Comparison of ENCODE assay signal across 15 mouse cellular contexts in genomic region chr11:96324965-96325364, GRCm38 (mm10). TPM values are rescaled to one million over a fixed set of nuclear protein-coding genes. Genes with fewer than 3 reads are reported as not detected.
A peak's percentile ranks its signal among the peaks of the same experiment; 100 is the strongest.
DNase-seq lines count a peak whose midpoint lies in the region; ATAC-seq and TF ChIP-seq lines count a peak whose summit lies in the region.
"Had no signal": no experiment of that assay in that cellular context is flagged by ENCODE, and none has a peak within 500 bp of the region (broad histone marks: within the 10 kb centered on the region; RNA-seq: fewer than 3 reads in every experiment).

No protein-coding gene starts in this region.

- no peaks in the 10 kb centered on the region for H3K9me3 ChIP-seq in heart, embryonic 16.5 days (replicated peaks; ENCODE audit: control insufficient read depth, low read length)
- H3K9me3 ChIP-seq in lung, postnatal 0 days (ENCODE audit: low read length), result no peaks in the 10 kb centered on the region
- H3K9me3 ChIP-seq in limb, embryonic 10.5 days (replicated peaks), result no peaks in the 10 kb centered on the region

- peak overlapping the region; percentile 6; the same call in 1 of the 2 replicates for H3K4me2 ChIP-seq in heart, embryonic 16.5 days (ENCODE audit: low read depth, low read length)
- H3K4me2 ChIP-seq in lung, postnatal 0 days (replicated peaks; ENCODE audit: low read depth, low read length), result peak overlapping the region; percentile 52

- no peaks in the 10 kb centered on the region for H3K4me1 ChIP-seq in heart, embryonic 16.5 days (ENCODE audit: control insufficient read depth, insufficient read depth, low read length)
- no peaks in the 10 kb centered on the region for H3K4me1 ChIP-seq in lung, postnatal 0 days (ENCODE audit: insufficient read depth, low read depth, low read length)
- H3K4me1 ChIP-seq in limb, embryonic 10.5 days, result peaks cover 98% of the 10 kb centered on the region

- H3K9ac ChIP-seq in heart, embryonic 16.5 days (ENCODE audit: low read length), result no peak overlapping the region
- H3K9ac ChIP-seq in lung, postnatal 0 days (replicated peaks; ENCODE audit: low read depth), result 0 out of 2 replicates have a peak overlapping the region, but pooled peaks have one; percentile 23
- H3K9ac ChIP-seq: forebrain, postnatal 0 days had no signal

- WGBS in heart, embryonic 16.5 days, result 20% methylated on average over 8 of the region's 8 CpGs
- WGBS in lung, postnatal 0 days, result 21% methylated on average over 8 of the region's 8 CpGs
- 12% methylated on average over 8 of the region's 8 CpGs for WGBS in limb, embryonic 10.5 days

- ATAC-seq in heart, embryonic 16.5 days (replicated peaks; ENCODE audit: extremely low read depth, insufficient read depth, low FRiP score), result no peak
- ATAC-seq in lung, postnatal 0 days, result no peak
- ATAC-seq: forebrain, postnatal 0 days had no signal

- H3K4me3 ChIP-seq in heart, embryonic 16.5 days (ENCODE audit: low read length), result no peak overlapping the region
- 0 out of 2 replicates have a peak overlapping the region, but pooled peaks have one; percentile 22 for H3K4me3 ChIP-seq in lung, postnatal 0 days (ENCODE audit: low read depth, low read length)
- peak overlapping the region; percentile 40 for H3K4me3 ChIP-seq in limb, embryonic 10.5 days

- H3K27me3 ChIP-seq in heart, embryonic 16.5 days (ENCODE audit: control insufficient read depth, insufficient read depth, low read length), result peaks cover 95% of the 10 kb centered on the region
- H3K27me3 ChIP-seq in lung, postnatal 0 days (replicated peaks; ENCODE audit: insufficient read depth, low read length), result 0 out of 2 replicates have a peak, but pooled peaks cover 4% of the 10 kb centered on the region
- H3K27me3 ChIP-seq in limb, embryonic 10.5 days (ENCODE audit: low read depth, poor library complexity, severe bottlenecking), result peaks cover 99% of the 10 kb centered on the region

- no peak for TF ChIP-seq EP300 in lung, postnatal 0 days (IDR thresholded peaks at IDR 0.05)

- no peak overlapping the region for H3K27ac ChIP-seq in heart, embryonic 16.5 days (ENCODE audit: low read length)
- peak overlapping the region; percentile 82 for H3K27ac ChIP-seq in lung, postnatal 0 days (ENCODE audit: low read length)
- H3K27ac ChIP-seq in limb, embryonic 10.5 days, result peak overlapping the region; percentile 85

- TF ChIP-seq CTCF in lung, postnatal 0 days (IDR thresholded peaks at IDR 0.05), result no peak

- DNase-seq in heart, postnatal 4 days, result no peak
- DNase-seq in lung, postnatal 0 days (ENCODE audit: low spot score), result no peak
- DNase-seq in lung, adult 18-20 months, result no peak
- DNase-seq in limb, embryonic 10.5 days (ENCODE audit: low spot score), result no peak
- DNase-seq in embryo, embryonic 9.5 days (ENCODE audit: extremely low spot score), result no peak
- DNase-seq in retina, postnatal 1 day, result no peak
- no peak for DNase-seq in right cerebral cortex, postnatal 14 days
- DNase-seq: adrenal gland, postnatal 36 days; cerebellum, postnatal 36 days; forebrain, postnatal 0 days; gastrocnemius, postnatal 25 days; heart, postnatal 10 days; right cerebral cortex, postnatal 4 days had no signal

- H3K36me3 ChIP-seq in heart, embryonic 16.5 days (ENCODE audit: control insufficient read depth, insufficient read depth), result no peaks in the 10 kb centered on the region
- H3K36me3 ChIP-seq in lung, postnatal 0 days (ENCODE audit: insufficient read depth, low read length), result no peaks in the 10 kb centered on the region
- no peaks in the 10 kb centered on the region for H3K36me3 ChIP-seq in limb, embryonic 10.5 days

RNA-seq across cellular contexts. Expression of gene Hoxb3, which starts 1.8 kb away (rescaled TPM):
- polyA plus RNA-seq in heart, embryonic 16.5 days (2015; fragmentation: Nextera tagmentation; extraction: Ambion mirVana), result 0.24 and 0.79 TPM in 2 replicates
- 1 to 10 TPM; 1.4 to 1.5 TPM for total RNA-seq in heart, postnatal 4 days (2021)
- polyA plus RNA-seq in lung, postnatal 0 days (2015; fragmentation: Nextera tagmentation; extraction: Ambion mirVana), result 1.5 and 2.2 TPM in 2 replicates
- polyA plus RNA-seq in limb, embryonic 10.5 days (2016; fragmentation: Nextera tagmentation; extraction: Ambion mirVana), result 0.76 and 1.0 TPM in 2 replicates
- total RNA-seq: forebrain, postnatal 0 days had no signal
- polyA plus RNA-seq: forebrain, postnatal 0 days; midbrain, postnatal 0 days had no signal

RNA-seq across cellular contexts. Expression of gene Hoxb4, which starts 6.9 kb away (rescaled TPM):
- polyA plus RNA-seq in heart, embryonic 16.5 days (2015; fragmentation: Nextera tagmentation; extraction: Ambion mirVana), result 0.28 and 0.32 TPM in 2 replicates
- total RNA-seq in heart, postnatal 4 days (2021), result 1 to 10 TPM in 1 of 2 experiments, under 1 TPM in 1; 0.74 to 1.0 TPM
- 2.6 and 3.0 TPM in 2 replicates for polyA plus RNA-seq in lung, postnatal 0 days (2015; fragmentation: Nextera tagmentation; extraction: Ambion mirVana)
- 0.89 and 1.2 TPM in 2 replicates for polyA plus RNA-seq in limb, embryonic 10.5 days (2016; fragmentation: Nextera tagmentation; extraction: Ambion mirVana)
- total RNA-seq: forebrain, postnatal 0 days had no signal
- polyA plus RNA-seq: forebrain, postnatal 0 days; midbrain, postnatal 0 days had no signal

RNA-seq across cellular contexts. Expression of gene Hoxb5, which starts 21.8 kb away (rescaled TPM):
- polyA plus RNA-seq in heart, embryonic 16.5 days (2015; fragmentation: Nextera tagmentation; extraction: Ambion mirVana), result 0.76 and 2.8 TPM in 2 replicates
- under 1 TPM in 1 of 2 experiments, not detected in 1; 0.32 TPM for total RNA-seq in heart, postnatal 4 days (2021)
- polyA plus RNA-seq in lung, postnatal 0 days (2015; fragmentation: Nextera tagmentation; extraction: Ambion mirVana), result 16.8 and 17.3 TPM in 2 replicates
- polyA plus RNA-seq in limb, embryonic 10.5 days (2016; fragmentation: Nextera tagmentation; extraction: Ambion mirVana), result 5.5 and 5.9 TPM in 2 replicates
- total RNA-seq: forebrain, postnatal 0 days had no signal
- polyA plus RNA-seq: forebrain, postnatal 0 days; midbrain, postnatal 0 days had no signal

RNA-seq across cellular contexts. Expression of gene Hoxb2, which starts 25.4 kb away (rescaled TPM):
- polyA plus RNA-seq in heart, embryonic 16.5 days (2015; fragmentation: Nextera tagmentation; extraction: Ambion mirVana), result 2.5 and 3.1 TPM in 2 replicates
- 1 to 10 TPM; 1.3 to 2.2 TPM for total RNA-seq in heart, postnatal 4 days (2021)
- polyA plus RNA-seq in lung, postnatal 0 days (2015; fragmentation: Nextera tagmentation; extraction: Ambion mirVana), result 16.5 and 16.9 TPM in 2 replicates
- 11.3 and 13.5 TPM in 2 replicates for polyA plus RNA-seq in limb, embryonic 10.5 days (2016; fragmentation: Nextera tagmentation; extraction: Ambion mirVana)
- total RNA-seq: forebrain, postnatal 0 days had no signal
- polyA plus RNA-seq: forebrain, postnatal 0 days; midbrain, postnatal 0 days had no signal

RNA-seq across cellular contexts. Expression of gene Hoxb6, which starts 32.7 kb away (rescaled TPM):
- 0.51 TPM in 1 of 2 replicates, not detected in the other for polyA plus RNA-seq in heart, embryonic 16.5 days (2015; fragmentation: Nextera tagmentation; extraction: Ambion mirVana)
- not detected for total RNA-seq in heart, postnatal 4 days (2021)
- 7.3 and 7.4 TPM in 2 replicates for polyA plus RNA-seq in lung, postnatal 0 days (2015; fragmentation: Nextera tagmentation; extraction: Ambion mirVana)
- polyA plus RNA-seq in limb, embryonic 10.5 days (2016; fragmentation: Nextera tagmentation; extraction: Ambion mirVana), result 6.1 and 7.9 TPM in 2 replicates
- total RNA-seq: forebrain, postnatal 0 days; heart, postnatal 10 days had no signal
- polyA plus RNA-seq: forebrain, postnatal 0 days; midbrain, postnatal 0 days had no signal
